Mouse (Mus musculus) retina, adult 2 months (tissue): Measurements from ENCODE around the gene Pacsin2.
A peak's percentile ranks its signal among the peaks of the same experiment; 100 is the strongest.
"Not testable (repeated sequence)": the region's sequence is repeated elsewhere in the genome, so short reads cannot be mapped to it uniquely, and the experiment has no call there.

Experiments
- DNase-seq: peaks from one replicate; pipeline ENCODE4 v3.0.0-alpha.2; 2012; ENCODE audit warnings: low read depth, low spot score

The Pacsin2 gene

DNA sequence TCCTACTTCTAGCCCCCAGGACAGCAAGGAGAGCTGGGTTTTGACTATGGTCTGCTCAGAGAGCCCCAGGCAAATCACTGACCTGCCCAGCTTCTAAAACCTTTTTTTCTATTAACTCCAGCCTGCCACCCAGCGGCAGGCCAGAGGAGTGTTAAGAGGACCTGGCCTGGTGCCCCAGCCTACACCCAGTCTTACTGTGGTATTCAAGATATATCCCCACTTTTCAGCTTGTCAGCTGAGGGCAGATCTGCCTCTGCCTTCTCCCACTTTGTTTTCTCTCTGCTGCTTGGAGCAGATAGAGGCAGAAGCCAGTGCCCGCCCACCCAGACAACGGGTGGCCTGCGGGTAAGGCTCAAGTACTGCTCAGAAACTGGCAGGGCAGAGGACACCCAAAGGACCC, 89.3 kb downstream of the Pacsin2 start:
- no peak for DNase-seq

- DNase-seq: no peak
These were observed 90.3 kb downstream of the Pacsin2 start for GRCm38 (mm10) chr15:83374076-83374475.

DNA sequence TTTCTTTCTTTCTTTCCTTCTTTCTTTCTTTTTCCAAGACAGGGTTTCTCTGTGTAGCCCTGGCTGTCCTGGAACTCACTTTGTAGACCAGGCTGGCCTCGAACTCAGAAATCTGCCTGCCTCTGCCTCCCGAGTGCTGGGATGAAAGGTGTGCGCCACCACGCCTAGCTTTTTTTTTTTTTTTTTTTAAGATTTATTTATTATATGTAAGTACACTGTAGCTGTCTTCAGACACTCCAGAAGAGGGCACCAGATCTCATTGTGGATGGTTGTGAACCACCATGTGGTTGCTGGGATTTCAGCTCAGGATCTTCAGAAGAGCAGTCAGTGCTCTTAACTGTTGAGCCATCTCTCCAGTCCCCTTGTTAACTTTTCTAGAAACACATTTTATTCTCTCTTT, 95.7 kb downstream of the Pacsin2 start:
- DNase-seq: not testable (repeated sequence)

GRCm38 (mm10) chr15:83368261-83368660, 96.1 kb downstream of the Pacsin2 start:
- no peak for DNase-seq

DNA sequence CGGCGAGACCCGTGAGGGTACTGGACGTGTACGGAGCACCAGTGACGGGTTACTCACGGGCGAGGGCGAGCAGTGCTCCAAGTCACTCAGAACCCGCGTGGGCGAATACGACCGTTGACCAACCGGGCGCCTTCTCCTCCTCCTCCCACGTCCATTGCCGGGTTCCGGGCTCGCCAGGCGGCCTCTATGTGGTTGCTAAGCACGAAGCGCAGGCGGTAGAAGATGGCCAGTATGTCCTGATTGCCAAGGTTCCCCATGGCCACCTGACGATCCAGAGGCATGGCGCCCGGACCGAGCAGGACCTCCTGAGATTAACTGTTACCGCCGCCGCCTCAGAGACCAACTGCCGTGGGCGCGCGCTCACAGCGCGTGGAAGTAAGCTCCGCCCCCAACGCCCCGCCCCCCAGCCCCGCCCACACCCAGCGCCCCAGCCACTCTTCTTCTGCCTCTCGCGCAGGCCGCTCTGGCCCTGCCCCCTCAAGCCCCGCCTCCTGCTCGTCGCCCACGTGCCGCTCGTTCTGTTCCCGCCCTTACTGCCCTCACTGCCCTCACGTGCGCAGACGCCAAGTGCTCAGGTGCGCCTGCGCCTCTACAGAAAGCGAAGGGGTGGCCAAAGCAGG, 97.4 kb downstream of the Pacsin2 start:
- DNase-seq: peak; percentile 58

GRCm38 (mm10) chr15:83365697-83366096, 98.7 kb downstream of the Pacsin2 start:
- DNase-seq: no peak

GRCm38 (mm10) chr15:83364194-83364593, 100.2 kb downstream of the Pacsin2 start:
- no peak for DNase-seq

- DNase-seq: not testable (repeated sequence)
These were observed 101.6 kb downstream of the Pacsin2 start for GRCm38 (mm10) chr15:83362813-83363212.

DNA sequence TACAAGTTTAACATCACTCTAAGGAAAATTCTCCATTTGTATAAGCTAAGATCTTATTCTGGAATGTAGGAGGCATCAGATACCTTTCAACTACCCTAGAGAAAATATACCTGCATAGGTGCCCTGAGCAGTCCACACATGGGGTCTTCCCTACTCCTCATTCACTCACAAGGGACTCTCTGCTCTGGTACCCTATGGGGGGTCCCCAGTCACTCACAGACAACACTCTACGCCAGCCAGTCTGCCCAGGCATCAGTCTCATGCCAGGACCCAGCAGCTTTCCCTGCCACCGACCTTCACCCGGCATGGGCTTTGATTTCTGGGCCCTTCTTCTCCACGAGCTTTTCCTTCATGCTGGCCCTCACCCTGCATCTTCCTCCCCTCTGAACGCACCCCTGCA, 103.5 kb downstream of the Pacsin2 start:
- not testable (repeated sequence) for DNase-seq

GRCm38 (mm10) chr15:83360140-83360539, 104.3 kb downstream of the Pacsin2 start:
- DNase-seq: no peak

GRCm38 (mm10) chr15:83358476-83358875, 105.9 kb downstream of the Pacsin2 start:
- DNase-seq: no peak

DNA sequence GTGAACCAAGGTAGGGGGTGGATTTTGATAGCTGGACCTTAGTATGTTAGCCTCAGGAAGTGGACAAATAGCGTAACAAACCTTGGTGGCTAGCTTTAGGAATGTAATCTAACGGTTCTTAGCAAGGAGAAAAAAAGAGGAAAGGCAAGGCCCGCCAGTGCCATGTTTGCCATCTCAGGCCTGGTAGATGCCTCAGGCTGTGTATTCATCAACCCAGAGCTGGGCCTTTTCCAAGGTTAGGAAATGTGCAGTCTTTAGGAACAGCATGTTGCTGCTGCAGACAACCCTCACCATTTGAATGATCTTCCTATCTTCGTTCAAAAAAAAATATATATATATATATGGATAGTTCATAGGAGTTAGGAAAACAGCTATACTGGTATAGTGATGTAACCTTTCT, 112.9 kb downstream of the Pacsin2 start:
- no peak for DNase-seq

DNA sequence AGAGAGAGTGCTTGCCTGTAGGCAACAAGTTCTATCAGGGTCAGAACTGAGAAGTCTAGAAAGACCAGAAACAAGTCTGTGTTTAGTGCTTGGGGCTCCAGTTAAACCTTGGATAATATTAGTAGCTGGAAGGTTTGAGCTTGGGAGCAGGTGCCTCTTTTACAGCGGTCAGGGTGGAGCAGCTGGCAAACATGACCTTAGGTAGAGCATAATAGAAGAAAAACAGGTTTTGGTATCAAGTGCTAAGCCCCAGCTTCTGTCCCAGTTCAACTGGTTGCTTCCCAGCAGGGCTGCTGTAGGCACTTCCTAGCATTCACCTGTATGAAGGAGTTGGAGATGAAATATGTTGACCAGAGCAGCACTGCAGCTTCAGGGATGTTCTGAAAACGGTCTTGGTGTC, 113.5 kb downstream of the Pacsin2 start:
- no peak for DNase-seq

DNA sequence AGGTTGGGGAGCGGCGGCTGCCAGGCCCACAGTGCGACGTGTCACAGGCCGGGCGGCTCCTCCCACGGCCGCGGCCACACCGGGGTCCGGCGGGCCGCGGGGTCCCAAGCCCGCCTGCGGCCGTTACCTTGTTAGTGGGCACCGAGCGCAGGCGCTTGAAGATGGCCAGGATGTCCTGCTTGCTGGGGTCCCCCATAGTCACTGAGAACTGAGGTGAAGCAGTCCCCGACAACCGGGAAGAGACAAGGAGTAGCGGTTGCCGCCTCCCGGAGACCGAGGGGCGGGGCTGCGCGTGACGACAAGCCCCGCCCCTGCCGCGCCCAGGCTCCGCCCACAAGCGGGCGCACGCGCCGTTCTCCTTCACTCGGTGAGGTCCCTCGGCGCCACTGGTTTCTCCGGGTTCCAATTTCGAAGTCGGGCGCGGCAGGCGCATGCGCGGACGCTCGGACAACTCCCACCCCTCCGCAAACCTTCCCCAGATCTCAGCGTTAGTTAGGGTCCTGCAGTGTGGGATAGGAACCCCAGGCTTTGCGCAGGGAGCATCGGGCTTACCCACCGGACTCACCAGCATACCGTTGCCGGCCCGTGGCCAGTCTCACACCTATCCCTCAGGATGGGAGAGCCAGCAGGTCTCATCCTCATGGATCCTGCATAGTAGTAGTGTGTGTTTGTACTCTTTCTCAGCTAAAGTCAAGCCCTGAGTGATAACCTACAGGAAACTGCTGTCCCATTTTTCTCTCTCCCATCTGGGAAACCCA, 114.3 kb downstream of the Pacsin2 start, which contains the start of gene Arfgap3:
Gene Arfgap3 (minus strand): TSS at position 294 of the 758 bp plus-strand sequence.
- peak; percentile 71 for DNase-seq

- DNase-seq: no peak
These were observed 115.0 kb downstream of the Pacsin2 start for GRCm38 (mm10) chr15:83349225-83349953.

DNA sequence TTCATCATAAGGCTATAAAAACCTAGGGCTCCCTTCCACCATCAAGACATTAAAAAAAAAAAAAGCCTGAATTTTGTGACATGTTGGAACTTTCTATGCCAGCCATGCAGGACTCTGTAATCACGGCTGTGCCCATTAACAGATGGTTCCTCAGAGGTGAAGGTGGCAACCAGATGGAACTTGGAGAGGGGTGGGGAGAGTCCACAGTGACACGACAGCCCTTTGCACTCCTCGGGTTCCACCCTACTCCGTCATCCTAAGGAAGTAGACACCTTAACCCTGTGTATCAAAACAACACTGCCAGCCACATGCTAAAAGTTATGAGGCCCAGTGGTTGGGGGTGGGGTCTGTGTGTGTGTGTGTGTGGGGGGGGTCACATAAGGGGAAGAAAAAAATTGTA, 115.7 kb downstream of the Pacsin2 start:
- DNase-seq: no peak

DNA sequence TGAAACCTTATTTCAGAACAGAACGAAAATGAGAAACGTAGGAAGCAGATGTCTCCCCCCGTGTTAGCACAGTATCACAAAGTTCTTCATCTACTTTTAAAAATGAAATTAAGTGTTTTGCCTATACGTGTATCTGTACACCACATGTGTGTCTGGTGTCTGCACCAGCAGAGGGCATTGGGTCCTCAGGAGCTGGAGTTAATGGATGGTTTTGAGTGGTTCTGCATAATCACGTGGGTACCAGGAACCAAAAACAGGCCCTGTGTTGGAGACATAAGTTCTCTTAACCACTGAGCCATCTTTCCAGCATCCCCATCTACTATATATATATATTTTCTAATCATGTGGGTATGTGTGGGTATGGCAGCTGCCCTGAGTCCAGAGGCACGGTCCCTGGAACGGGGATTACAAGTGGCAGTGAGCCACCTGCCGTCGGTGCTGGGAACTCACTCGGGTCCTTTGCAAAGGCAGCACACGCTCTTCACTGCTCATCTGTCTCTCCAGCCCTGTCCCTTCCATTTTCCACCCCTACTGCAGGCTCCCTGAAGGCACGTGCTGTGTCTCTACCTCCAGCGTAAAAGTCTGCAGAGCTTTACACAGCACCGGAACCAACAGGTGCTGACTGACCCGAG, 118.4 kb downstream of the Pacsin2 start:
- no peak for DNase-seq

DNA sequence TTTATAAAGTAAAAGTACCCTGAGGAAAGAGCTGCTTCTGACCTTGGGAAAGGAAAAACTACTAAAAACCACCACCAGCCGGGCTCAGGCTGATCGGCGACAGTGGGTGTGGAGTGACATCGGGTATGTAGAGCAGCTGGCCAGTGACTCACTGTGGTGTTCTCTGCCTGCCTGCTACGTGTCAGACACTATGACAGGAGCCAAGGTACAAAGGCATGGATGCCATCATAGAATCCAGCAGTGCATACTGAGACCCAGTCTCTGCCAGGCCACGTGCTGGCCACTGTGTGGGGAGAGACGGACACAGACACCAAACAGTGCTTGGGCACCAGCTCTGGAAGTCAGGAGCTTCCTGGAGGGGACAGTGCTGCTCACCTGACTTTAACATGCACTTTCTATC, 119.5 kb downstream of the Pacsin2 start:
- no peak for DNase-seq

DNA sequence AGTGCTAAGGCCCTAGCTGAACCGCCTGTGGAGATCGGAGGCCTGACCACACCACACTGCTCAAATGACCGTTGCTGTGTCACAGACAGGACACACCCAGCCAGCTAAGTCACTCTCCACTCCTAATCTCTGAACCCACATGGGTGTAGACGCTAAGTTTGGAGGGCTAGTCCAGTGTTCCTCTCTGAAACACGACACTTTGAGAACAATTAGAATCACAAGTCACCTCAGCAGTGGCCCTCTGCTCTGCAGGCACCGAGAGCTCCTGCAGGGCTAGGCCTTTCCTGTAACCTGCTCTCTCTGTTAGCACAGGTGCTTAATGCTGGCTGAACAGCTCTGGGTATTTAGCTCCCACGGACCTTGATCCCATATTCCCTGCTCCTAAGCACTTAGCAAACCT, 120.2 kb downstream of the Pacsin2 start:
- DNase-seq: no peak

DNA sequence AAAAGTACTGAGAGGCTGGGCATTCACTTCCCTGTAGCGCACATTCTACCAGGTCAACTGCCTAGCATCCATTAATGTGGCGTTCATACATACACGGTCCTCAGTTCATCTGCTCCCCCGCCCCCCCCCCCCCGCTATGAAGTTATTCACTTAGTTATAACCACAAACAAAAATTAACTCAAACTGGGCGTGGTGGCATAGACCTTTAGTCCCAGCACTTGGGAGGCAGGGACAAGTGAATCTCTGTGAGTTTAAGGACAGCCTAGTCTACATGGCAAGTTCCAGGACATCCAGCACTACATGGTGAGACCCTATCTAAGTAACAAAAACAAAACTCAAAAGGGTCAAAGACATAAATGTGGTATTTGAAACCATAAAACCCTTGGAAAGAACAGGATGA, 125.5 kb downstream of the Pacsin2 start:
- no peak for DNase-seq

- DNase-seq: no peak
These were observed 126.2 kb downstream of the Pacsin2 start for GRCm38 (mm10) chr15:83337903-83338870.
